ENCODE assay signal across 8 mouse cellular contexts in the genomic region with DNA sequence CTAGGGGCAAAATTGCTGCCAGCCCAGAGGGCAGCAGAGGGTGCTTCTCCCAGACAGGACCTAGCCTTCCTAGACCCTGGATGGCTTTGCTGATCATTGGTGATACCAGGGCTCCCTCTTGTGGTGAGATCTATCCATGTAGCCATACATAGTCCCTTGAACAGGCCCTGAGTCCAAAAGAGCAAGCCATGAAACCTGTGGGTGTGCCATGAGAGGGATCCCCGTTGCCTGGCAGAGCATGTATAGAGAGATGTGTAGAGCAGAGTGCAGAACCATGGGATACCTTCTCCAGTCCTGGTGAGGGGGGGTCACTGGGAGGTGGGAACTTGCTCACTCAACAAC. TPM values are rescaled to one million over a fixed set of nuclear protein-coding genes. Genes with fewer than 3 reads are reported as not detected.
DNase-seq lines count a peak whose midpoint lies in the region; ATAC-seq and TF ChIP-seq lines count a peak whose summit lies in the region.

No protein-coding gene starts in this region.

- H3K4me1 ChIP-seq in bone marrow, adult 2 months (ENCODE audit: control insufficient read depth, insufficient read depth, low read length), result no peaks in the 10 kb centered on the region
- no peaks in the 10 kb centered on the region for H3K4me1 ChIP-seq in embryonic facial prominence, embryonic 14.5 days (ENCODE audit: control insufficient read depth, insufficient read depth, low read length)
- no peaks in the 10 kb centered on the region for H3K4me1 ChIP-seq in limb, embryonic 11.5 days (ENCODE audit: control insufficient read depth, insufficient read depth, low read length)
- no peaks in the 10 kb centered on the region for H3K4me1 ChIP-seq in midbrain, embryonic 14.5 days (ENCODE audit: control insufficient read depth, insufficient read depth, low read length)

- no peaks in the 10 kb centered on the region for H3K9me3 ChIP-seq in embryonic facial prominence, embryonic 14.5 days (ENCODE audit: control insufficient read depth, low read length)
- H3K9me3 ChIP-seq in limb, embryonic 11.5 days (ENCODE audit: control insufficient read depth, low read length), result no peaks in the 10 kb centered on the region
- H3K9me3 ChIP-seq in midbrain, embryonic 14.5 days (ENCODE audit: control insufficient read depth, low read length), result no peaks in the 10 kb centered on the region

- no peak for TF ChIP-seq POLR2A in bone marrow, adult 2 months (IDR thresholded peaks at IDR 0.05; ENCODE audit: borderline replicate concordance, control insufficient read depth, low read depth, low read length)

- WGBS in bone marrow, adult 2 months, result 0% methylated on average over 1 of the region's 1 CpGs
- WGBS in embryonic facial prominence, embryonic 14.5 days, result 18% methylated on average over 1 of the region's 1 CpGs
- WGBS in limb, embryonic 11.5 days, result 16% methylated on average over 1 of the region's 1 CpGs
- 24% methylated on average over 1 of the region's 1 CpGs for WGBS in midbrain, embryonic 14.5 days

- TF ChIP-seq CTCF in bone marrow, adult 2 months (IDR thresholded peaks at IDR 0.05; ENCODE audit: control insufficient read depth, insufficient read depth, low read length), result peak; percentile 78

- no peak overlapping the region for H3K4me3 ChIP-seq in bone marrow, adult 2 months (replicated peaks; ENCODE audit: control insufficient read depth, low read depth, low read length)
- no peak overlapping the region for H3K4me3 ChIP-seq in embryonic facial prominence, embryonic 14.5 days (ENCODE audit: low read depth, low read length)
- no peak overlapping the region for H3K4me3 ChIP-seq in limb, embryonic 11.5 days (ENCODE audit: low read depth, low read length)
- no peak overlapping the region for H3K4me3 ChIP-seq in midbrain, embryonic 14.5 days (replicated peaks; ENCODE audit: low read depth, low read length)

- no peak overlapping the region for H3K27ac ChIP-seq in bone marrow, adult 2 months (ENCODE audit: control insufficient read depth, insufficient read depth, low read depth, low read length, poor library complexity)
- H3K27ac ChIP-seq in embryonic facial prominence, embryonic 14.5 days (replicated peaks; ENCODE audit: low read depth, low read length), result no peak overlapping the region
- H3K27ac ChIP-seq in limb, embryonic 11.5 days (replicated peaks; ENCODE audit: low read depth, low read length), result no peak overlapping the region
- H3K27ac ChIP-seq in midbrain, embryonic 14.5 days (replicated peaks; ENCODE audit: low read depth, low read length), result no peak overlapping the region

- no peak overlapping the region for H3K4me2 ChIP-seq in embryonic facial prominence, embryonic 14.5 days (ENCODE audit: low read depth, low read length)
- no peak overlapping the region for H3K4me2 ChIP-seq in limb, embryonic 11.5 days (ENCODE audit: low read depth, severe bottlenecking)
- H3K4me2 ChIP-seq in midbrain, embryonic 14.5 days (ENCODE audit: low read length), result no peak overlapping the region

- H3K36me3 ChIP-seq in embryonic facial prominence, embryonic 14.5 days (ENCODE audit: control insufficient read depth, insufficient read depth, low read length), result no peaks in the 10 kb centered on the region
- no peaks in the 10 kb centered on the region for H3K36me3 ChIP-seq in limb, embryonic 11.5 days (ENCODE audit: control insufficient read depth, insufficient read depth, low read length)
- no peaks in the 10 kb centered on the region for H3K36me3 ChIP-seq in midbrain, embryonic 14.5 days (ENCODE audit: control insufficient read depth, insufficient read depth, low read length)

- DNase-seq in CD4-positive, CD25-positive, alpha-beta regulatory T cell, adult 2 months (ENCODE audit: low read depth, low spot score), result peak; percentile 89
- DNase-seq in embryonic facial prominence, embryonic 14.5 days (ENCODE audit: low spot score), result peak; percentile 90
- peak; percentile 61 to 77 for DNase-seq in heart, adult 9 months (ENCODE audit: low spot score in 2 of 2)
- DNase-seq in kidney, adult 9 months, result peak; percentile 93
- DNase-seq in limb, embryonic 11.5 days (ENCODE audit: low spot score), result peak; percentile 79
- peak; percentile 94 for DNase-seq in midbrain, embryonic 14.5 days
- DNase-seq in spleen, postnatal 10 days (ENCODE audit: low spot score in 2 of 2), result peak; percentile 61 to 82

- H3K9ac ChIP-seq in embryonic facial prominence, embryonic 14.5 days (ENCODE audit: low read depth, low read length), result no peak overlapping the region
- H3K9ac ChIP-seq in limb, embryonic 11.5 days (ENCODE audit: low read length), result no peak overlapping the region
- H3K9ac ChIP-seq in midbrain, embryonic 14.5 days (replicated peaks; ENCODE audit: low read length), result no peak overlapping the region

- peak; percentile 84 for ATAC-seq in embryonic facial prominence, embryonic 14.5 days (ENCODE audit: low read depth)
- no peak; the same call in 1 of the 2 replicates for ATAC-seq in limb, embryonic 11.5 days (ENCODE audit: insufficient number of reproducible peaks, low FRiP score, low TSS enrichment, low read depth)
- ATAC-seq in midbrain, embryonic 14.5 days (ENCODE audit: low FRiP score, low TSS enrichment), result peak; percentile 80

- no peaks in the 10 kb centered on the region for H3K27me3 ChIP-seq in embryonic facial prominence, embryonic 14.5 days (replicated peaks; ENCODE audit: control insufficient read depth, insufficient read depth, low read length)
- H3K27me3 ChIP-seq in limb, embryonic 11.5 days (ENCODE audit: control insufficient read depth, insufficient read depth, low read length), result no peaks in the 10 kb centered on the region
- H3K27me3 ChIP-seq in midbrain, embryonic 14.5 days (ENCODE audit: control insufficient read depth, insufficient read depth, low read length), result no peaks in the 10 kb centered on the region

RNA-seq across cellular contexts. Expression of a gene that starts 1.8 kb away (rescaled TPM):
- 3.7 and 5.8 TPM in 2 replicates for polyA plus RNA-seq in bone marrow, adult 2 months (2011; ENCODE audit: insufficient read depth, insufficient read length, low replicate concordance, missing spikeins)
- polyA plus RNA-seq in embryonic facial prominence, embryonic 14.5 days (2014; fragmentation: Nextera tagmentation; extraction: Ambion mirVana), result 0.17 and 0.49 TPM in 2 replicates
- 0.40 TPM in 1 of 2 replicates, not detected in the other for polyA plus RNA-seq in limb, embryonic 11.5 days (2014; fragmentation: Nextera tagmentation; extraction: Ambion mirVana)
- polyA plus RNA-seq in midbrain, embryonic 14.5 days (2014; fragmentation: Nextera tagmentation; extraction: Ambion mirVana), result 0.61 and 1.1 TPM in 2 replicates

RNA-seq across cellular contexts. Expression of a gene that starts 13.5 kb away (rescaled TPM):
- polyA plus RNA-seq in bone marrow, adult 2 months (2011; ENCODE audit: insufficient read depth, insufficient read length, low replicate concordance, missing spikeins), result 0.34 TPM in 1 of 2 replicates, not detected in the other
- polyA plus RNA-seq in embryonic facial prominence, embryonic 14.5 days (2014; fragmentation: Nextera tagmentation; extraction: Ambion mirVana), result 8.9 and 9.9 TPM in 2 replicates
- polyA plus RNA-seq in limb, embryonic 11.5 days (2014; fragmentation: Nextera tagmentation; extraction: Ambion mirVana), result 0.45 and 0.48 TPM in 2 replicates
- polyA plus RNA-seq in midbrain, embryonic 14.5 days (2014; fragmentation: Nextera tagmentation; extraction: Ambion mirVana), result 3.6 and 6.2 TPM in 2 replicates
